Mouse (Mus musculus): ENCODE measurements around the gene Clcn3. TPM values are rescaled to one million over a fixed set of nuclear protein-coding genes. Genes with fewer than 3 reads are reported as not detected.

The Clcn3 gene
- total and polyA plus RNA-seq, 3 experiments = 21.9 to 37.3 (median 29.2) TPM

- Histone ChIP-seq H3K27ac (ENCODE audit: insufficient read depth, low read depth) (no peak overlapping the region), H3K4me1 (ENCODE audit: control insufficient read depth in 1 of 2, insufficient read depth in 2 of 2) (peaks cover 4 to 48% of the 10 kb centered on the region in 2 experiments; a peak in 3 of 4 replicates), H3K79me2 (replicated peaks; ENCODE audit: control insufficient read depth, extremely low read depth, insufficient read depth, poor library complexity, severe bottlenecking) (peaks cover 65% of the 10 kb centered on the region), H3K9ac (ENCODE audit: insufficient read depth, low read depth) (no peak overlapping the region), H3K27me3 (replicated peaks) (no peaks in the 10 kb centered on the region), H3K4me3 (replicated peaks in 1 of 3; ENCODE audit: low read depth in 2 of 3, low read length in 2 of 3, poor library complexity in 1 of 3) (peak overlapping the region in 1 of 3 experiments; percentile 28), H3K9me3 (replicated peaks; ENCODE audit: low read length) (no peaks in the 10 kb centered on the region), H3K36me3 (replicated peaks in 1 of 2; ENCODE audit: control insufficient read depth in 1 of 2, insufficient read depth in 1 of 2, low read length in 1 of 2) (peaks cover 0 to 7% of the 10 kb centered on the region in 2 experiments), H3K4me2 (ENCODE audit: insufficient read depth, low read depth, poor library complexity, severe bottlenecking) (peak overlapping the region; percentile 47; the same call in 1 of the 2 replicates)
- TF ChIP-seq RAD21 (IDR thresholded peaks at IDR 0.05; ENCODE audit: low read depth, low read length) = no peak
- TF ChIP-seq NELFE (IDR thresholded peaks at IDR 0.05; ENCODE audit: low read depth, low read length) = no peak
- no peak for TF ChIP-seq CTCF (conservative IDR thresholded peaks at IDR 0.05 in 1 of 2, IDR thresholded peaks at IDR 0.05 in 1 of 2; ENCODE audit: low read depth in 2 of 2, low read length in 2 of 2)
- TF ChIP-seq SMC3 (IDR thresholded peaks at IDR 0.05; ENCODE audit: low read depth, low read length) = no peak
- TF ChIP-seq USF1 (IDR thresholded peaks at IDR 0.05; ENCODE audit: low read depth, low read length) = no peak
- 0 out of 2 replicates have a peak, but pooled peaks have one; percentile 24 for TF ChIP-seq TBP (conservative IDR thresholded peaks at IDR 0.05; ENCODE audit: low read depth, low read length)
- no peak for TF ChIP-seq ZKSCAN1 (IDR thresholded peaks at IDR 0.05; ENCODE audit: borderline replicate concordance, low read depth, low read length)
- peak; percentile 37; the same call in 1 of the 2 replicates for TF ChIP-seq MXI1 (IDR thresholded peaks at IDR 0.05; ENCODE audit: low read depth, low read length)
- TF ChIP-seq JUN (IDR thresholded peaks at IDR 0.05; ENCODE audit: insufficient read depth, low read depth, low read length) = no peak
- TF ChIP-seq UBTF (IDR thresholded peaks at IDR 0.05; ENCODE audit: low read depth, low read length) = no peak
- no peak for TF ChIP-seq ZNF384 (IDR thresholded peaks at IDR 0.05; ENCODE audit: low read depth, low read length)
- no peak for TF ChIP-seq KAT2A (IDR thresholded peaks at IDR 0.05; ENCODE audit: insufficient replicate concordance, low read length)
- TF ChIP-seq MAX (IDR thresholded peaks at IDR 0.05; ENCODE audit: low read length) = 0 out of 2 replicates have a peak, but pooled peaks have one; percentile 21
- TF ChIP-seq CHD2 (IDR thresholded peaks at IDR 0.05; ENCODE audit: low read length) = no peak
- TF ChIP-seq MYC (IDR thresholded peaks at IDR 0.05; ENCODE audit: low read depth, low read length) = no peak; the same call in 1 of the 2 replicates
- no peak for TF ChIP-seq POLR2A (IDR thresholded peaks at IDR 0.05; ENCODE audit: low read depth, low read length)
- TF ChIP-seq ELF1 (IDR thresholded peaks at IDR 0.05; ENCODE audit: low read depth, low read length) = no peak
- TF ChIP-seq BHLHE40 (IDR thresholded peaks at IDR 0.05; ENCODE audit: low read depth, low read length) = no peak
- TF ChIP-seq ETS1 (conservative IDR thresholded peaks at IDR 0.05; ENCODE audit: low read depth, low read length) = no peak
- TF ChIP-seq POLR2AphosphoS2 (IDR thresholded peaks at IDR 0.05; ENCODE audit: low read depth, low read length) = no peak
- TF ChIP-seq USF2 (conservative IDR thresholded peaks at IDR 0.05; ENCODE audit: low read depth, low read length) = no peak
- no peak for TF ChIP-seq CHD1 (IDR thresholded peaks at IDR 0.05; ENCODE audit: low read depth, low read length)
- TF ChIP-seq JUND (conservative IDR thresholded peaks at IDR 0.05; ENCODE audit: low read depth, low read length) = no peak
- TF ChIP-seq RCOR1 (conservative IDR thresholded peaks at IDR 0.05; ENCODE audit: low read depth, low read length) = no peak
- peak; percentile 60 for TF ChIP-seq NRF1 (IDR thresholded peaks at IDR 0.05; ENCODE audit: low read depth, low read length)
- no peak for TF ChIP-seq ZMIZ1 (IDR thresholded peaks at IDR 0.05; ENCODE audit: low read depth, low read length)
- TF ChIP-seq EP300 (IDR thresholded peaks at IDR 0.05; ENCODE audit: low read length) = no peak
- no peak for TF ChIP-seq SIN3A (IDR thresholded peaks at IDR 0.05; ENCODE audit: low read length)
- no peak for TF ChIP-seq MEF2A (IDR thresholded peaks at IDR 0.05; ENCODE audit: borderline replicate concordance, low read depth, low read length)
- no peak for TF ChIP-seq PAX5 (IDR thresholded peaks at IDR 0.05; ENCODE audit: low read length)
- no peak for TF ChIP-seq TCF12 (IDR thresholded peaks at IDR 0.05; ENCODE audit: low read depth, low read length)
- no peak for TF ChIP-seq IRF4 (IDR thresholded peaks at IDR 0.05; ENCODE audit: low read depth, low read length)
- no peak for TF ChIP-seq GABPA (IDR thresholded peaks at IDR 0.05; ENCODE audit: insufficient replicate concordance, low read depth, low read length)
- TF ChIP-seq E2F4 (IDR thresholded peaks at IDR 0.05; ENCODE audit: insufficient replicate concordance, low read depth, low read length) = no peak
- in situ Hi-C loops (cut with MboI; ENCODE audit: low pct_ligation_motif_present, low pct_unique_long_range_greater_than_20kb, low sequenced_read_pairs) = no loop called here
- dilution Hi-C loops (cut with MboI; ENCODE audit: extremely low pct_ligation_motif_present, extremely low pct_unique_long_range_greater_than_20kb, low sequenced_read_pairs) = no loop called here
- DNase-seq (ENCODE audit: extremely low read depth) = no peak
Observed at GRCm38 (mm10) chr8:60976818-60977217, 6.3 kb downstream of the Clcn3 start.

Data from CH12.LX (cell line).